Mouse (Mus musculus) heart, postnatal 25 days (tissue): Measurements from ENCODE around the gene Ifit1bl2. TPM values are rescaled to one million over a fixed set of nuclear protein-coding genes. Genes with fewer than 3 reads are reported as not detected.
A peak's percentile ranks its signal among the peaks of the same experiment; 100 is the strongest.
"Not testable (repeated sequence)": the region's sequence is repeated elsewhere in the genome, so short reads cannot be mapped to it uniquely, and the experiment has no call there.

Source experiments
- DNase-seq: peaks from one replicate; pipeline ENCODE4 v3.0.0; 2022; ENCODE audit warnings: low spot score
- intact Hi-C: fragments of 180-260 bp; cut with DNase I; formaldehyde crosslinking; loops from one replicate; pipeline ENCODE4 v1.15.1; 2025
- total RNA-seq, 2 experiments: library from RNA; stranded (reverse); gene quantifications; 2 replicates each; pipeline ENCODE4 v1.2.3; 2021

Ifit1bl2 gene
- 1 to 10 TPM; 1.2 to 1.5 TPM for total RNA-seq

DNA sequence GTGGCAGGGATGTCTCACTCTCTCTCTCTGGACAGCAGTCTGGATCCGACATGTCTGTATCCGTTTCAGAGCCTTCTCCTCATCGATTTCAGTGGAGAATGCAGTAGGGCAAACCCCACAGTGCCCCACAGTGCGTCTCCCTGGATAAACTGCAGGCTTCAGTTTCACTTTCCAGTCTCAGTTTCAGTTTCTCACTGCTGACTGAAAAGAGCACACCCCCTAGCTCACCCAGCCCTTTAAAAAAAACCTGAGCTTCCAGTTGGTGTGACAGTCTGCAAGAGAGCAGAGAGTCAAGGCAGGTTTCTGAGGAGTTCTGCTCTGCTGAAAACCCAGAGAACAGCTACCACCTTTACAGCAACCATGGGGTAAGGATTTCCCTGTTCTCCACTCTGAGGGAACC lies at the start of gene Ifit1bl2, which contains the start of gene Ifit1:
TSS of gene Ifit1bl2 (minus strand) at position 121 of the 400 bp plus-strand sequence.
TSS of gene Ifit1 (plus strand) at position 249 of the 400 bp plus-strand sequence.
- no peak for DNase-seq
- intact Hi-C loops, result no loop called here

- DNase-seq, result no peak
- intact Hi-C loops, result loop anchor here (2.0 kb wide), 1 partner anchor 87 kb away; no protein-coding TSS in a partner anchor
Measured at GRCm38 (mm10) chr19:34685530-34685929, 45.0 kb upstream of the Ifit1bl2 start.

GRCm38 (mm10) chr19:34684857-34685256 lies 44.3 kb upstream of the Ifit1bl2 start:
- no peak for DNase-seq
- intact Hi-C loops, result loop anchor here (2.0 kb wide), 1 partner anchor 88 kb away; no protein-coding TSS in a partner anchor

DNA sequence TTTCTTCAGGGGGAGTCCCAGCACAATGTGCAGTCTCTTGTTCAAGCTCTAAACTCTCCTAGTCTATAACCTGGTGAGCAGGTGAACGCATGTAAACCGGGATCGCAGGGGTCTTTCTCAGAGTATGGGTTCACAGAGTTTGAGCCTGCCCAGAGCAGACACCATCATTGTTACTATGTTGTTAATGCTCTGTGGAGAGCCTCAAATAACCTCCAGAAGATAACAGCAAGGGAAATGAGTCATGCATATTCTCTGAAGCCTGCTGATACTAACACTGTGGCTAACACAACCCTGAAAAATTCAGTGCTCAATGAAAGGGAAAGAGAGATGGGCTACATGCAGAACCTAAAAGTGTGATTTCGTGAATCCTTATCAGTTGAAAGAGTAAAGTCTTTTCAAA lies 37.9 kb upstream of the Ifit1bl2 start:
- intact Hi-C loops, result no loop called here
- no peak for DNase-seq

GRCm38 (mm10) chr19:34673476-34673875 lies 32.9 kb upstream of the Ifit1bl2 start:
- intact Hi-C loops, result loop anchor here (5.0 kb wide), 1 partner anchor 49 kb away; no protein-coding TSS in a partner anchor
- DNase-seq, result peak; percentile 12

DNA sequence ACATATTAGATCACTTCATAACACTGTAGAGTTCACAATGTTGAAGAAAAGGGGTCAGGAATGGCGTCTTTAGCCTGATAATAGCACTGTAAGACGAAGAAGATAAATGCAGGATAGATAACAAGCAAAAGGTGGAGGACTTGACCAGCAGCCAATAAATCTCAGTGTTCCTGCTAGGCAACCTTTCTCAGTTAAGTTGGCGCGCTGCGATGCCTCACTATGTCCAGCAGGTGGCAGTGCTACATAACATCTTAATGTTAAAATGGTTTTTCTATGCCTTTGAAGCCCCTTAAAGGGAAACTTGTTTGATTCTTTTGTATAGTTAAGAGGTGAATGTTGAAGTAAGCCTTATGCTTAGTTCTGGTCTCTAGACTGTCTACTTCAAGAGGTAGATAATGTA lies 25.6 kb upstream of the Ifit1bl2 start:
- DNase-seq, result peak; percentile 21
- intact Hi-C loops, result loop anchor here (1.0 to 10.0 kb wide), 2 partner anchors 107 to 259 kb away; partner anchors contain the start of gene Kif20b

DNA sequence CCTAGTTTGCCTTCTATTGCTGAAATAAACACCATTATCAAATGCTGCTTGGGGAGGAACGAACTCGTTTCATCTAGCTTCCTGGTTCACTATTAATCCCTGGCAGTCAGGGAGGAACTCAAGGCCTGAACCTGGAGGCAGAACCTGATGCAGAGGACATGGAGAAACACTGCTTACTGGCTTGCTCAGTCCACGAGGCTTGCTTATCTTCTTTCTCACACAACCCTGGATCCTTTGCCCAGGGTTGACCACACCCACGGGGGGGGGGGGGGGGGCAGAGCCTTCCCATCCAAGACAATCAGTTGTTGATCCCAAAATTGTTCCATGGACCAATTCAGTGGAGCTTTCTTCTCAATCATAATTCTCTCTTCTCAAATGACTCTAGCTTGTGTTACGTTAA lies 22.2 kb upstream of the Ifit1bl2 start:
- DNase-seq, result no peak
- intact Hi-C loops, result loop anchor here (10.0 kb wide), 1 partner anchor 262 kb away; the partner anchor contains the start of gene Kif20b

- peak; percentile 40 for DNase-seq
- intact Hi-C loops, result loop anchor here (10.0 kb wide), 1 partner anchor 263 kb away; the partner anchor contains the start of gene Kif20b
Measured at GRCm38 (mm10) chr19:34662067-34662507, 21.5 kb upstream of the Ifit1bl2 start.

DNA sequence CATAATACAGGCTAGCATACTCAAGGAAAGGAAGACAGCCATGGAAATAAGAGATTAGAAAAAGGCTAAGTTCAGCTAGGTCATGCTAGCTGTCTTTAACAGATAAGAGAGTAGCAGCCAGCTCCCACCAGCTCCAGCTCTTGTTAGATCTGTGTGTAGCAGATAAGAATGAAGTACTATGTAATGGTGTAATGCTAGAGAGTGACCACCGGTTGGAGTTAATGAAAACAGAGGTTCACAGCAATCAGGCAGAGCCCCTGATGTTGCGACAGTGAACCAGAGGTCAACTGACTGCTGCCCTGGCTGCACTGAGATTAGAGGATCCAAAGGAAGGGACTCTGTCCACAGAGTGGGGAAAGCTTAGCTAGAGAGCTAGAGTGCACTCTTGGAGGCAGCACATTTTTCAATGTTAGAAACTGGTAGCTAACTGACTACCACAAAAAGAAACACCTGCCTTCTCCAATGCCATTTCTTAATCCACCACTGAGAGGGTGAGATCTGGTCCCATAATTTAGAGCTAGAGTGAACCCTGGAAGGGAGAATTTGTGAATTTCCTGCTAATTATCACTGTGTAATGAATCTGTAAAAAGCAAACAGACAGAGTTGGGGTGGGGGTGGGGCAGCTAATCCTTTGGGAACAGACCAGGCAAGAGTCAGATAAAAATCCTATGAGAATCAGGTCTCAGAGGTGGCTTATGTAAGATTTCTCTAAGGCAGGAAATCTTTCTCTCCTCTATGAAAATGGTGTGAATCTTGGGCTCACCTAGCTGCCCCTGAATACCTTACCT lies 16.2 kb upstream of the Ifit1bl2 start:
- intact Hi-C loops, result no loop called here
- no peak for DNase-seq

- no peak for DNase-seq
- intact Hi-C loops, result no loop called here
Measured at GRCm38 (mm10) chr19:34655227-34655805, 14.8 kb upstream of the Ifit1bl2 start.

- intact Hi-C loops, result no loop called here
- no peak for DNase-seq
Measured at GRCm38 (mm10) chr19:34650997-34651396, 10.5 kb upstream of the Ifit1bl2 start.

- intact Hi-C loops, result no loop called here
- no peak for DNase-seq
Measured at GRCm38 (mm10) chr19:34650276-34650675, 9.7 kb upstream of the Ifit1bl2 start.

DNA sequence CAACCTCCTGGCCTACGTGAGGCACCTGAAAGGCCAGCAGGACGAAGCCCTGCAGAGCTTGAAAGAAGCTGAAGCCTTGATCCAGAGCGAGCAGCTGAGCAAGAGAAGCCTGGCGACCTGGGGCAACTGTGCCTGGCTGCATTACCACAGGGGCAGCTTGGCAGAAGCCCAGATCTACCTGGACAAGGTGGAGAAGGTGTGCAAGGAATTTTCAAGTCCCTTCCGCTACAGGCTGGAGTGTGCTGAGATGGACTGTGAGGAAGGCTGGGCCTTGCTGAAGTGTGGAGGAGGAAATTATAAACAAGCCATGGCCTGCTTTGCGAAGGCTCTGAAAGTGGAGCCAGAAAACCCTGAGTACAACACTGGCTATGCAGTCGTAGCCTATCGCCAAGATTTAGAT lies 7.1 kb upstream of the Ifit1bl2 start:
- DNase-seq, intact Hi-C loops: not testable (repeated sequence)

- intact Hi-C loops, result no loop called here
- DNase-seq, result no peak
Measured at GRCm38 (mm10) chr19:34642616-34643015, 2.1 kb upstream of the Ifit1bl2 start.

DNA sequence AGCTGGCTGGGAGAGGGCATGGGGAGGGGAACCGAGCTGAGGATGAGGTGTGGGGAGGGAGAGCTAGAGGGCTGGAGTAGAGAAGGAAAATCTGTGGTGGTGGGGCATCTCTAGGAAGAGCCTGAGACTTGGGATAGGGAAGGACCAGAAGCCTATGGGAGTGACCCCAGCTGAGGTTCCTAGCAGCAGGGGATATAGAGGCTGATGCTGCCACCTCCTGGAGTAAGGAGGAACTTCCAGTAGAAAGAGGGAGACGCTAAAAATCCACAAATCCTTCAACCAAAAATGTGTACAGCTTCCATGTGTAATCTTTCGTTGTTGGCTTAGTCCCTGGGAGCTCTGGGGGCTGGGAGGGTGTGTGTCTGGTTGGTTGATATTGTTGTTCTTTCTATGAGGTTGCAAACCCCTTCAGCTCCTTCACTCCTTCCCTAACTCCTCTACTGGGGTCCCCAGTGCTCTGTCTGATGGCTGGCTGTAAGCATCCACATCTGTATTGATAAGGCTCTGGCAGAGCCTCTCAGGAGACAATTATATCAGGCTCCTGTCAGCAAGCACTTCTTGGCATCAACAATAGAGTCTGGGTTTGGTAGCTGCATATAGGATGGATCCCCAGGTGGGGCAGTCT lies 3.5 kb downstream of the Ifit1bl2 start:
- intact Hi-C loops, result loop anchor here (1.0 to 5.0 kb wide), 4 partner anchors 89 to 393 kb away; no protein-coding TSS in a partner anchor

GRCm38 (mm10) chr19:34633484-34633883 lies 7.1 kb downstream of the Ifit1bl2 start:
- intact Hi-C loops, result no loop called here
- DNase-seq, result no peak

More for the DNA sequence above, 3.5 kb downstream of the Ifit1bl2 start:
- peak; percentile 12 for DNase-seq

GRCm38 (mm10) chr19:34631487-34631886 lies 9.1 kb downstream of the Ifit1bl2 start:
- DNase-seq, result no peak
- intact Hi-C loops, result no loop called here

GRCm38 (mm10) chr19:34627496-34627895 lies 13.0 kb downstream of the Ifit1bl2 start:
- intact Hi-C loops, result no loop called here
- DNase-seq, result no peak

DNA sequence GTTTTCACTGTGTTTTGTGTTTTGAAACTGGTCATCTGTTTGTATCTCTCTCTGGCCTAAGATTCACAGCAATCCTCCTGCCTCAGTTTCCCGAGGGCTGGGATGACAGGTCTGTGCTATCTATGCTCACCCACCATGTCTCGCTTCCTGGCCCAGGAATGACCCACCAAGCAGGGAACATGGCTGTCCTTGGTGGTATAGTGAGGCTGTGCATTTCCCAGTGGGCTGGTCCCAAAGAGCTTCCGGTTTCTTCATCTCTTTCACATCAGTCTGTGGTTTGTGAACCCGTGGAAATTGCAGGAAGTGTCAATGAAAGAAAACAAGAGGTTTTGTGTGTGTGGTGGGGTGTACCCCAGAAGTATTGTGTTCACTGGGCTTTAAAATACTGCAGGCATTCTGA lies 15.9 kb downstream of the Ifit1bl2 start:
- intact Hi-C loops, result no loop called here
- no peak for DNase-seq

GRCm38 (mm10) chr19:34623781-34624180 lies 16.8 kb downstream of the Ifit1bl2 start:
- no peak for DNase-seq
- intact Hi-C loops, result no loop called here
